Mouse (Mus musculus) neural tube, embryonic 11.5 days (tissue): ENCODE measurements around the gene Rps27l. TPM values are rescaled to one million over a fixed set of nuclear protein-coding genes. Genes with fewer than 3 reads are reported as not detected.

ENCODE experiments used
- ATAC-seq: fragments of 200-750 bp; cut with Nextera tagmentation; 2 replicates; pipeline ENCODE4 v1.8.0; 2017; ENCODE audit warnings: moderate number of reproducible peaks, mild to moderate bottlenecking, moderate TSS enrichment, moderate library complexity; ENCODE audit not compliant: insufficient read depth, low FRiP score, low TSS enrichment
- DNase-seq: peaks from one replicate; pipeline ENCODE4 v3.0.0-alpha.2; 2015; ENCODE audit warnings: low spot score
- H3K27ac ChIP-seq: fragments of 300-500 bp; sonication (generic); 2 replicates; pipeline ENCODE4 v1.5.1; 2014; ENCODE audit warnings: low read depth, mild to moderate bottlenecking, low read length
- H3K27me3 ChIP-seq: fragments of 300-500 bp; sonication (generic); 2 replicates; pipeline ENCODE4 v1.6.1; 2014; ENCODE audit warnings: mild to moderate bottlenecking, low read length, mixed read lengths; ENCODE audit not compliant: control insufficient read depth, insufficient read depth
- H3K36me3 ChIP-seq: fragments of 300-500 bp; sonication (generic); 2 replicates; pipeline ENCODE4 v1.6.1; 2014; ENCODE audit warnings: mild to moderate bottlenecking, low read length, moderate library complexity, mixed read lengths; ENCODE audit not compliant: control insufficient read depth, insufficient read depth
- H3K4me1 ChIP-seq: fragments of 300-500 bp; sonication (generic); 2 replicates; pipeline ENCODE4 v1.6.1; 2014; ENCODE audit warnings: low read length, mixed read lengths; ENCODE audit not compliant: control insufficient read depth, insufficient read depth
- H3K4me2 ChIP-seq: fragments of 300-500 bp; sonication (generic); 2 replicates; pipeline ENCODE4 v1.6.1; 2014; ENCODE audit warnings: low read depth, mild to moderate bottlenecking, moderate library complexity
- H3K4me3 ChIP-seq: fragments of 300-500 bp; sonication (generic); 2 replicates; pipeline ENCODE4 v1.5.1; 2014; ENCODE audit warnings: low read depth, low read length
- H3K9ac ChIP-seq: fragments of 300-500 bp; sonication (generic); 2 replicates; pipeline ENCODE4 v1.6.1; 2014; ENCODE audit warnings: mild to moderate bottlenecking, low read length
- H3K9me3 ChIP-seq: fragments of 300-500 bp; sonication (generic); 2 replicates; pipeline ENCODE4 v1.6.1; 2016; ENCODE audit warnings: low read length; ENCODE audit not compliant: control insufficient read depth
- WGBS: fragments of 180-500 bp; shearing (Covaris S2); extraction: QIAGEN DNeasy Blood & Tissue Kit; methylation state at CpG from one replicate; pipeline ENCODE4 v1.1.7; 2014; 5-methylcytosine and 5-hydroxymethylcytosine counted together
- polyA plus RNA-seq: library from polyadenylated mRNA; unstranded; fragments of >200 nt; fragmentation: Nextera tagmentation; extraction: Ambion mirVana; gene quantifications from 2 replicates; pipeline ENCODE4 v1.2.1, GENCODE M21; 2014

Gene Rps27l
- polyA plus RNA-seq, result 583 and 637 TPM in 2 replicates

GRCm38 (mm10) chr9:66945647-66946641 is at the start of gene Rps27l:
Rps27l (plus strand) TSS chr9:66946086.
- Histone ChIP-seq H3K4me2 (peak within 1 kb of the TSS; percentile 76), H3K4me1 (no peaks in the 10 kb centered on the region; the same call in 1 of the 2 replicates), H3K27ac (peak within 1 kb of the TSS; percentile 89), H3K9me3 (no peaks in the 10 kb centered on the region), H3K27me3 (no peaks in the 10 kb centered on the region), H3K4me3 (peak within 1 kb of the TSS; percentile 94), H3K36me3 (no peaks in the 10 kb centered on the region), H3K9ac (peak within 1 kb of the TSS; percentile 91)
- ATAC-seq (peak; percentile 99), DNase-seq (peak; percentile 97)
- under 1% methylated on average over 74 of the region's 77 CpGs for WGBS

DNA sequence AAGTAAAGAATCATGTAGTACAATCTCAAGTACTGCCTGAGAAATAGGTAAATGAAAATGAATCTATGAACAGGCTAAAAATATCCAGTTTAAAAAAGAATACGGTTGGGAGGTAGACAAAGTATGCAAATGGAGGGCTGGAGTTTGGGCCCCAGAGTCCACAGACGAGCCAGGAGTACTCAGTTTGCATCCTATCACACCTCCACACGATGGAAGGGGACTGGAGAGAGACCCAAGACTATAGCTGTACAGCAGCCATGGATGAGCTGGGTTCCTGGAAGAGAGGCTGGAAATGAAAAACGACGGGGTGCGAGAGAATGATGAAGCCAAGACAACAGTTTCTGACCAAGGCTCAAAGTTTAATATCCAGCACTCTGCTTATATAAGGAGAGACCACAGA is 48.9 kb upstream of the Rps27l start:
- ATAC-seq (no peak), DNase-seq (no peak)
- Histone ChIP-seq H3K4me2 (no peak overlapping the region), H3K36me3 (no peaks in the 10 kb centered on the region), H3K4me3 (no peak overlapping the region), H3K27me3 (no peaks in the 10 kb centered on the region), H3K9ac (no peak overlapping the region), H3K27ac (no peak overlapping the region), H3K9me3 (no peaks in the 10 kb centered on the region), H3K4me1 (no peaks in the 10 kb centered on the region)
- 68% methylated on average over 6 of the region's 6 CpGs for WGBS

DNA sequence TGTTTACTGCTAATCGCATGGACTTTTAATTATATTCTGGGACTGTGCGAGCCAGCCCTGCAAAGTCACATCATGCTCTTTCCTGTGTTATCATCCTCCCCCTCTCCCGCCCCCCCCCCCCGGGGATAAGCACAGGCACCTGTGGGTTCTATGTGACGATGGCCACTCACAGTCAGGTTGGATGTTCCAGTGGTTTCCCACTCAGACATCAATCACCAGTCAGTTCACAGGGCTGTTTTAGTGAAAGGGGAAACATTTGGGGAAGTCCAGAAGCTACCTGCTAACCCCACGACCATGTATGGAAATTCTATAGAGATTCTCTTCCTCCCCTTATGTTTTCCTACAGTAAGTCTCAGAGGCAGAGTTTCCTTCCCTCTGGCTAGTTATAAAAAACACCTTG is 48.0 kb upstream of the Rps27l start:
- no peak for DNase-seq
- Histone ChIP-seq H3K27ac (no peak overlapping the region), H3K4me1 (no peaks in the 10 kb centered on the region), H3K36me3 (no peaks in the 10 kb centered on the region), H3K9me3 (no peaks in the 10 kb centered on the region), H3K4me2 (no peak overlapping the region), H3K4me3 (no peak overlapping the region), H3K27me3 (no peaks in the 10 kb centered on the region), H3K9ac (no peak overlapping the region)
- no peak for ATAC-seq
- WGBS, result 76% methylated on average over 6 of the region's 6 CpGs

DNA sequence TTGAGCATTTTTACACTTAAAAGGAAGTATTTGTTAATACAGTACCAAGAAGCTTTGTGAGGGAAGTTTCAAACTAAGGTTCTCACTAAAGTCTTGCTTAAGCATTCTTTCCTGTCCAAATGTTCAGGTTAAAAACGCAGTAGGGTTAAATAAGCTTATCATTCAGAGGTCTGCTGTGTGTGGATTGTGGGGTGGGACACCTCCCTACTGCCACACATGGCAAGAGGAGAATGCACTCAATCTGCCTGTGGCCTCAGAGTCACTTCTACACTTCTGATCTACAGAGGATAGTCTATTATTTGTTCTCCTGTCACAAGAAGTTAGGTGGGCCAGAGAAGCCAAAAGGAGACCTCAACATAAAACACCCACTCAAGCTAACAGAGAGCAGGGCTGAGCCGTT is 46.8 kb upstream of the Rps27l start:
- WGBS, result 86% methylated on average over 2 of the region's 2 CpGs
- Histone ChIP-seq H3K4me2 (no peak overlapping the region), H3K9me3 (no peaks in the 10 kb centered on the region), H3K4me1 (no peaks in the 10 kb centered on the region), H3K27me3 (no peaks in the 10 kb centered on the region), H3K36me3 (no peaks in the 10 kb centered on the region), H3K9ac (no peak overlapping the region), H3K27ac (no peak overlapping the region), H3K4me3 (no peak overlapping the region)
- ATAC-seq, result no peak
- DNase-seq, result no peak

- ATAC-seq (no peak), DNase-seq (no peak)
- Histone ChIP-seq H3K4me2 (no peak overlapping the region), H3K4me1 (no peaks in the 10 kb centered on the region), H3K27ac (no peak overlapping the region), H3K9me3 (no peaks in the 10 kb centered on the region), H3K27me3 (no peaks in the 10 kb centered on the region), H3K9ac (no peak overlapping the region), H3K36me3 (no peaks in the 10 kb centered on the region), H3K4me3 (no peak overlapping the region)
- WGBS, result 87% methylated on average over 4 of the region's 4 CpGs
Measured at GRCm38 (mm10) chr9:66899526-66899925, 46.4 kb upstream of the Rps27l start.

DNA sequence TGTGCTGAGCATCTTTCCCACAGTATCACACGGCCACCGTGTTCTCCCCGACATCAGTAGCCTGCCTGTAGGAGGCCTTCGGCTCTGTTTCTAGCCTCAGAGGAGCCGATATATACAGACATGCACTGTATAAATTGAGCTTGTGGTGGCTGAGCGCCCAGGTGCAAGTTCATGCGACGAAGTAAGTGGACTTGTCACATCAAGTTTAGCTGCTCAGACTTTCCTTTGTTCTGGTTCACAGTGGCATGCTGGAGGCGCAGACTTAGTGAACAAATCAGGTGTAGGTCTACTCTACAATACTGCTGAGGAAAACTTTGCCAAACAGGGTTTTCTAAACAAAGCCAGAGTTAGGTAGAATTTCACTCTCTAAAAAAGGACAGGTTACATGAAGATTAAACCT is 39.9 kb upstream of the Rps27l start:
- WGBS, result 92% methylated on average over 9 of the region's 9 CpGs
- Histone ChIP-seq H3K9ac (no peak overlapping the region), H3K4me3 (no peak overlapping the region), H3K27me3 (no peaks in the 10 kb centered on the region), H3K4me2 (no peak overlapping the region), H3K36me3 (no peaks in the 10 kb centered on the region), H3K4me1 (no peaks in the 10 kb centered on the region), H3K9me3 (no peaks in the 10 kb centered on the region), H3K27ac (no peak overlapping the region)
- no peak for DNase-seq
- no peak for ATAC-seq

DNA sequence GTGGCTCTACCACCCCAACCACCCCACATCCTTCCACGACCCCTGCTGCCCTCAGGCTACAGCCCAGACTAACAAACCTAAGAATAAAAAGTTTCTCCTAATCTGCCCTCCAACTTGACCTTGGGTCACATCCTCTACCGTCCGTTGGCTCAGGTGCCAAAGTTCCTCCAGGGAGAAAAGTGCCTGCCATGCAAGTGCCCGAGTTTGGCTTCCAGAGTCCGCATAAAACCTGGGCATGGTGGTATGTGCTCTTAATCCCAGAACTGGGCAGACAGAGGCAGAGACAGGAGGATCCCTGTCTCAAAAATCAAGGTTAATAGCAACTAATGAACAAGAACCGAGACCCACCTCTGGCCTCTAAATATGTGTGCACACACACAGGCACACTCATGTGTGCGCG is 38.8 kb upstream of the Rps27l start:
- no peaks in the 10 kb centered on the region for H3K4me1 ChIP-seq
- DNase-seq, result no peak
- no peaks in the 10 kb centered on the region for H3K27me3 ChIP-seq
- no peak overlapping the region for H3K4me2 ChIP-seq
- no peak for ATAC-seq
- no peaks in the 10 kb centered on the region for H3K36me3 ChIP-seq
- H3K9ac ChIP-seq, result no peak overlapping the region
- H3K4me3 ChIP-seq, result no peak overlapping the region
- no peaks in the 10 kb centered on the region for H3K9me3 ChIP-seq
- no peak overlapping the region for H3K27ac ChIP-seq
- WGBS, result 93% methylated on average over 8 of the region's 8 CpGs

DNA sequence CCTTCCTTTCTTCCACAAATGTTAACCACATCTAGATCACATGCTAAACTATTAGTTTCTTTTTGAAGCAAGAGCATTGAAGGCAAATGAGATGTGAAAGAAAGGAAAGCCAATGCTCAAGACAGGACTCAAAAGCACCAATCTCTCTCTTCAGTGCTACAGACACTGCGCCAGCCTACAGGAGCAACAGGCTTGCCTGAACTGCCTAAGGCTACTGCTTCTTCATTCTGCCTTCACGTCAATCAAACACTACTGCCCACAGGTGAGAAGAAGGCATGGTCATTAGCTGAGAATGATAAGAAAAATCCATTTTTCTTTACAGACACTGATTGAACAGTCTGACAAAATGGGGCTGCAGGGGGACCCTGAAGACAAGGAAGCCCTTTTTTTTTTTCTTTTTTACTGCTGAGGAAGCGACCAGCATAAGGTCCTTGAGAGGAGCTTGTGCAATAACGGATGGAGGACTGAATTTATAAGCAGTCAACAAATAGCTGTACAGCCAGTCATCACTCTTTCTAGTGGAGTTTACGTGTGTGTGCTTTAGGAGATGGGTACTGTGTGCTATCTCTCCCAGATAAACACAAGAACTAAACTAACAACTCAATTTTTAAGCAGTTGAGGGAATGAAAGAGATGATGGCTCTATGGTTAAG is 38.0 kb upstream of the Rps27l start:
- WGBS, result 93% methylated on average over 5 of the region's 5 CpGs
- no peaks in the 10 kb centered on the region for H3K27me3 ChIP-seq
- H3K4me3 ChIP-seq, result no peak overlapping the region
- DNase-seq (no peak), ATAC-seq (no peak)
- H3K4me1 ChIP-seq, result no peaks in the 10 kb centered on the region
- no peak overlapping the region for H3K27ac ChIP-seq
- no peaks in the 10 kb centered on the region for H3K36me3 ChIP-seq
- H3K9me3 ChIP-seq, result no peaks in the 10 kb centered on the region
- H3K9ac ChIP-seq, result no peak overlapping the region
- no peak overlapping the region for H3K4me2 ChIP-seq
